Mouse (Mus musculus): ENCODE data around the gene Rcan2.

Gene Rcan2

GRCm38 (mm10) chr17:44083156-44083555 is 282.0 kb downstream of the Rcan2 start:
- DNase-seq = no peak

DNA sequence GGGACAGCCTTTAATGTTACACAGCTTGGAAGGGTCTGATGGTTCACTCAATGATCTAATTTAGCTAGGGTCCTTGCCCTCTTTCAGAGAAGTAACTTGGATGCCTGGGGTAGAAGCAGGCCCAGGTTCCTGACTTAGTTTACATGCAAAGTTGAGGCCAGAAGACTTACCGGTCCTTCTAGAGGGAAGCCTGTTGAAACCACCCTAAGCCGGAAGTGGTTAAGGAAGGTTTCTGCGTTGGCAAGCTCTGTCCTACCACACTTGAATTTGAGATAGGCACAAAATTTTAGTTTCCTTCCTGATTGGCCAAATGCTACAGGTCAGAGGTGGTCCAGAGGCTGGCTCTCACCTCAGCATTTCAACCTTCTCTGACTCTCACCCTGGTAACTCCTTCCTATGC is 287.1 kb downstream of the Rcan2 start:
- DNase-seq = no peak

Data from right cerebral cortex, postnatal 14 days (tissue).